Mouse (Mus musculus): ENCODE data around the gene Hist3h2ba. TPM values are rescaled to one million over a fixed set of nuclear protein-coding genes. Genes with fewer than 3 reads are reported as not detected.

The Hist3h2ba gene
- polyA plus RNA-seq, 1 experiment from 2014 or later, result 45.8 TPM

DNA sequence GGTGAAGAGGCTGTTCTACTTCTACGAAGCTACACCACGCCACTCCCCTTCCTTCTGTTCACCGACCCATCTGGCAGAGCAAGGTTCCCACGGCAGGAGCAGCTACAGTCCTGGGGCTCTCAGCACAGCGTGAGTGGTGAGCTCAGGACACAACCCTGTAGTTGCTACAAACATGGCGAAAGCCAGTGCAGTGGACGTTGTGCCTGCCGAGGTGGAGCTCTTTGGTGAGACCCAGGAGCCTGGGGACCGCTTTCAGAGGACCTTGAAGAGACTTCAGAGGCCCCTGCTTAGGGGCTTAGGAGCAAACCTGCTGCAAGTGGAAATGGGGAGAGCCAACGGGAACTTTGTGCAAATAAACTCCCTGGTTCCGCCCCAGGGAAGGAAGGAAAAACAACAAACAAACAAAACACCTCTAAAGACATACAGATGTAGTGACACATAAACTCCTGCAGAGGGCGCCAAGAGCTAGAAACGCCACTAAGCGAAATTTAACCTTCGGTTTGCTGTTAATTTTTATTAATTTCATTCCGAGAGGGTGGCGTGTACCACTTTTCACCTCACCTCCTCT, 34.2 kb upstream of the Hist3h2ba start:
- ATAC-seq (replicated peaks; ENCODE audit: low FRiP score, low read depth), result 0 out of 2 replicates have a peak, but pooled peaks have one; percentile 14
- Histone ChIP-seq H3K27me3 (ENCODE audit: insufficient read depth, low read length) (no peaks in the 10 kb centered on the region), H3K4me2 (ENCODE audit: low read length) (peak overlapping the region; percentile 58), H3K27ac (peak overlapping the region; percentile 56), H3K9ac (ENCODE audit: low read depth, low read length) (peak overlapping the region; percentile 59), H3K4me1 (replicated peaks; ENCODE audit: insufficient read depth, low read length) (peaks cover 6% of the 10 kb centered on the region; the same call in 1 of the 2 replicates), H3K4me3 (replicated peaks; ENCODE audit: low read depth, low read length) (peak overlapping the region; percentile 27), H3K9me3 (replicated peaks; ENCODE audit: low read length) (no peaks in the 10 kb centered on the region), H3K36me3 (ENCODE audit: insufficient read depth, low read length) (no peaks in the 10 kb centered on the region)
- 14% methylated on average over 17 of the region's 17 CpGs for WGBS
- peak; percentile 81 for DNase-seq (ENCODE audit: low spot score)
- TF ChIP-seq CTCF (IDR thresholded peaks at IDR 0.05; ENCODE audit: low read depth), result peak; percentile 81

DNA sequence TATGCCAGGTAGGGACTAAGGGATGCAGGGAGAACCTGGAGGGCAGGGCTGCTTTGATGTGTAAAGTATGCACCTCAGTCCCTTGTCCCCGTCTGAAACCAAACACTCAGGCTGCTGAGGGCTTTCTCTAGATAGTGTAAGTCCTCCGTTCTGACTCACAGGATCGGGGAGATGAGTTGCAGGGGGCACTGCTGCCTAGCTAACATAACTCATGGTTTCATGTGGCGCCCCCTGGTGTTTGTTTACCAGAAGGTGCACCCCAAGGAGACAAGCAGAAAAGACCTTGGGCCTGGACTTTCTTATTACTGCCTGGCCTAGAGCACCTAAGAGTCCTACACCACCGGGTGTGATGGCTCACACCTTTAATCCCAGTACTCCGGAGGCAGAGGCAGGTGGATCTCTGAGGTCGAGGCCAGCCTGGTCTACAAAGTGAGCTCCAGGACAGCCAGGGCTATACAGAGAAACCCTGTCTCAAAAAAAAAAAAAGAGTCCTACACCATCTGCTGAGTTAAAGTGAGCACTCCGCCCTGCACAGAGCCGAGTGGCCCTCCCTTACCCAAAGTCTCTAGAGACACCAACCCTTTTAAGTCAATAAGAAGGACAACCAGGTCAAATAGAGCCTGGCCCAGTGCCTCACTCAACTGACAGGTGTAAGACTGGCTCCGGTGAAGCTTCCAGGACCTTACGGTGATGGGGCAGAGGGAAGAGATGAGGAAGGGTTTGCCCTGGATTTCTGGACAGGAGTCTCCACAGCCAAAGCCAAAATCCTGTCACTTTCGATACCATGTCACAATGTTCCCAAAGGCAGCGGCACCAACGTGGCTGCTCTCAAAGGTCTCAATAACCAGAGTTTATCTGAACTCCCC, 31.6 kb upstream of the Hist3h2ba start:
- DNase-seq (ENCODE audit: low spot score), result peak; percentile 71
- WGBS, result 54% methylated on average over 14 of the region's 14 CpGs
- peaks cover 6% of the 10 kb centered on the region; the same call in 1 of the 2 replicates for H3K4me1 ChIP-seq (replicated peaks; ENCODE audit: insufficient read depth, low read length)
- no peak overlapping the region for H3K4me2 ChIP-seq (ENCODE audit: low read length)
- H3K9me3 ChIP-seq (replicated peaks; ENCODE audit: low read length), result no peaks in the 10 kb centered on the region
- peak; percentile 71 for TF ChIP-seq CTCF (IDR thresholded peaks at IDR 0.05; ENCODE audit: low read depth)
- H3K27ac ChIP-seq, result no peak overlapping the region
- no peaks in the 10 kb centered on the region for H3K27me3 ChIP-seq (ENCODE audit: insufficient read depth, low read length)
- H3K36me3 ChIP-seq (ENCODE audit: insufficient read depth, low read length), result no peaks in the 10 kb centered on the region
- ATAC-seq (replicated peaks; ENCODE audit: low FRiP score, low read depth), result no peak
- no peak overlapping the region for H3K4me3 ChIP-seq (replicated peaks; ENCODE audit: low read depth, low read length)
- no peak overlapping the region for H3K9ac ChIP-seq (ENCODE audit: low read depth, low read length)

DNA sequence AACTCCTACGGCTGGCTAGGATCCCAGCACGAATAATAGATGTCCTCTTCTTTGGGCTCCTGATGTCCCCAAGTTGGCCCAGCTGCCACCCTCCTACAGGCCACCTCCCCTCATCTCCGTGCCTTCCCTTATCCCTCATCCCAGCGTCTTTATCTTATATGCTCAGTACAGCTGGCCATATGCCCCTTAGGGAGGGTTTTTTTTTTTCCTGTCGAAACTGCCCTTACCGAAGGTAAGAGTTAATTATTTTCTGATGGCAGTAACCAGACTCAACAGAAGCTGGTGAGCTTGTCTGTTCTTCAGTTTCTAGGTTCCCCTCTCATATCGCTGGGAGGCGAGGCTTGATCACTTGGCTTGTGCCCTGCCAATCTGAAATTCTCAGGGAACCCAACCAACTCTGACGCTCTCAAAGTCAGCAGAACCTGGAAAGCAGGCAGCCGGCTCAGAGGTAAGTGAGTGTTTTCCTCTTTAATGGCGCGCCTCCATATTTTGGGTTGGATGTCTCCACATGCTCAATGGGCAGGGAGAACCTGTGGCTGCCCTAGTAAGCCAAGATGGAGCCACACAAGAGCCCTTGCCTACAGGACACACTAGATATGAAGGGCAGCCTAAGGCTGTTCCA, 30.9 kb upstream of the Hist3h2ba start, which contains the start of gene Btnl10:
Gene Btnl10 (plus strand): TSS at position 164 of the 622 bp plus-strand sequence.
- Histone ChIP-seq H3K4me2 (ENCODE audit: low read length) (no peak within 1 kb of the TSS), H3K9me3 (replicated peaks; ENCODE audit: low read length) (no peaks in the 10 kb centered on the region), H3K27ac (no peak within 1 kb of the TSS), H3K27me3 (ENCODE audit: insufficient read depth, low read length) (no peaks in the 10 kb centered on the region), H3K4me3 (replicated peaks; ENCODE audit: low read depth, low read length) (no peak within 1 kb of the TSS), H3K4me1 (replicated peaks; ENCODE audit: insufficient read depth, low read length) (peaks cover 6% of the 10 kb centered on the region; the same call in 1 of the 2 replicates), H3K36me3 (ENCODE audit: insufficient read depth, low read length) (no peaks in the 10 kb centered on the region), H3K9ac (ENCODE audit: low read depth, low read length) (no peak within 1 kb of the TSS)
- ATAC-seq (replicated peaks; ENCODE audit: low FRiP score, low read depth) (no peak), DNase-seq (ENCODE audit: low spot score) (no peak)
- TF ChIP-seq CTCF (IDR thresholded peaks at IDR 0.05; ENCODE audit: low read depth), result no peak
- WGBS, result 75% methylated on average over 12 of the region's 12 CpGs

DNA sequence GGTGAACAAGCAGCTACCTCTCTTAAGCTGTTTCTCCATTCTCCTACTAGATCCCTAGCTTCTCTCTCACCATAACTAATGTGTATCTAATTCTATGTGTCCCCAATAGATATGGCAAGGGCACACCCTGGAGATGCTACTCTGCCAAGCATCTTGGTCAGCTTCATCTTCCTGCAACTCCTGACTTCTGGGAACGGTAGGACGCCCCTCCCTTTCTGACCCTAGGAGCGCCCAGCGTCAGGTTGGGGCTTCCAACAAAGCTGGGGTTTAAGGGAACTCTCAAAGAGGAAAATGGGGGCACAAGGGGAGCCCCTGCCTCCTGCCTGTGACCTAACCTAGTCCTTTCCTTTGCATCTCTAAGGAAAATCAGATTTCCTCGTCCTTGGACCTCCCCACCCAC, 30.0 kb upstream of the Hist3h2ba start:
- H3K9ac ChIP-seq (ENCODE audit: low read depth, low read length), result no peak overlapping the region
- DNase-seq (ENCODE audit: low spot score) (no peak), ATAC-seq (replicated peaks; ENCODE audit: low FRiP score, low read depth) (no peak)
- 80% methylated on average over 5 of the region's 5 CpGs for WGBS
- H3K4me2 ChIP-seq (ENCODE audit: low read length), result no peak overlapping the region
- H3K27ac ChIP-seq, result no peak overlapping the region
- no peak for TF ChIP-seq CTCF (IDR thresholded peaks at IDR 0.05; ENCODE audit: low read depth)
- no peaks in the 10 kb centered on the region for H3K9me3 ChIP-seq (replicated peaks; ENCODE audit: low read length)
- peaks cover 6% of the 10 kb centered on the region; the same call in 1 of the 2 replicates for H3K4me1 ChIP-seq (replicated peaks; ENCODE audit: insufficient read depth, low read length)
- no peak overlapping the region for H3K4me3 ChIP-seq (replicated peaks; ENCODE audit: low read depth, low read length)
- no peaks in the 10 kb centered on the region for H3K36me3 ChIP-seq (ENCODE audit: insufficient read depth, low read length)
- H3K27me3 ChIP-seq (ENCODE audit: insufficient read depth, low read length), result no peaks in the 10 kb centered on the region

DNA sequence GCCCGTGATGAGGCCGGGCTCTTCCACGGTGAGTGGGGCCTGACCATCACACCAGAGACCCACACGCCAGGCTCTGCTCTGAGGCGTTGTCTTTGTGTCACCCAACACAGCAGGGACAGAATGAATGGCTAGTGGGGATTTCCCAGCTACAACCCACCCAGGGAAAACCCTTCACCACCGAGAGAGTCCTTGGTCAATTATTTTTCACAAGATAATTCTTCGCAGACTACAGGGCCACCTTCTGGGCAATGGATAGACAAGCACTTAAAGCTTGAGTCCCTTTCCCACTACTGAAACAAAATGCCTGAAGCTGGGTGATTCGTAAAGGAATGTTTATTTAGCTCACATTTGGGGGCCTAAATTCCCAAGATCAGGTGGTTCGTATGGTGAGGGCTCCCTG, 26.3 kb upstream of the Hist3h2ba start:
- DNase-seq (ENCODE audit: low spot score), result no peak
- H3K4me1 ChIP-seq (replicated peaks; ENCODE audit: insufficient read depth, low read length), result no peaks in the 10 kb centered on the region
- no peak overlapping the region for H3K4me3 ChIP-seq (replicated peaks; ENCODE audit: low read depth, low read length)
- no peak for TF ChIP-seq CTCF (IDR thresholded peaks at IDR 0.05; ENCODE audit: low read depth)
- ATAC-seq (replicated peaks; ENCODE audit: low FRiP score, low read depth), result no peak
- H3K27me3 ChIP-seq (ENCODE audit: insufficient read depth, low read length), result no peaks in the 10 kb centered on the region
- H3K4me2 ChIP-seq (ENCODE audit: low read length), result no peak overlapping the region
- H3K36me3 ChIP-seq (ENCODE audit: insufficient read depth, low read length), result no peaks in the 10 kb centered on the region
- H3K9ac ChIP-seq (ENCODE audit: low read depth, low read length), result no peak overlapping the region
- no peaks in the 10 kb centered on the region for H3K9me3 ChIP-seq (replicated peaks; ENCODE audit: low read length)
- 76% methylated on average over 9 of the region's 9 CpGs for WGBS
- no peak overlapping the region for H3K27ac ChIP-seq

DNA sequence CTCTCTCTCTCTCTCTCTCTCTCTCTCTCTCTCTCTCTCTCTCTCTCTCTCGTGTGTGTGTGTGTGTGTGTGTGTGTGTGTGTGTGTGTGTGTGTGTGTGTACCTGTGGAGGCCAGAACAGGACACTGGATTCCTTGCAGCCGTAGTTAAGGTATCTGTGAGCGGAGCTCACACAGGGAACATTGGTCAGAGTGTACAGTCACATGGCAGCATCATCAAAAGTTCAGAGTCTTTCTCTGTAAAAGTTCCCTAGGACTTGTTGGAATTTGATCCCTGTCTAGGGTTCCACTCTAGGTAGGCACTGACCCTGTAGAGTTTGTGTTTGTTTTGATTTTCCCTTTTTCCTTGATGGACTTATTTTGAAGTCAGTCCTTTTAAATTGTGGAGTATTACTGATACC, 22.1 kb upstream of the Hist3h2ba start:
- Histone ChIP-seq H3K27ac (no peak overlapping the region), H3K4me3 (replicated peaks; ENCODE audit: low read depth, low read length) (no peak overlapping the region), H3K9me3 (replicated peaks; ENCODE audit: low read length) (no peaks in the 10 kb centered on the region), H3K27me3 (ENCODE audit: insufficient read depth, low read length) (no peaks in the 10 kb centered on the region), H3K4me1 (replicated peaks; ENCODE audit: insufficient read depth, low read length) (0 out of 2 replicates have a peak, but pooled peaks cover 6% of the 10 kb centered on the region), H3K36me3 (ENCODE audit: insufficient read depth, low read length) (0 out of 2 replicates have a peak, but pooled peaks cover 4% of the 10 kb centered on the region), H3K4me2 (ENCODE audit: low read length) (no peak overlapping the region), H3K9ac (ENCODE audit: low read depth, low read length) (no peak overlapping the region)
- WGBS, result 52% methylated on average over 2 of the region's 3 CpGs
- ATAC-seq (replicated peaks; ENCODE audit: low FRiP score, low read depth) (no peak; the same call in 1 of the 2 replicates), DNase-seq (ENCODE audit: low spot score) (no peak)
- TF ChIP-seq CTCF (IDR thresholded peaks at IDR 0.05; ENCODE audit: low read depth), result no peak

All from kidney, postnatal 0 days (tissue).